Mouse (Mus musculus) brain, embryonic 14.5 days (tissue): Measurements from ENCODE around the gene Zfp51.
"Not testable (repeated sequence)": the region's sequence is repeated elsewhere in the genome, so short reads cannot be mapped to it uniquely, and the experiment has no call there.

Experiments used
- CTCF ChIP-seq: fragments of 200-500 bp; IDR thresholded peaks from 2 replicates; pipeline ENCODE4 v1.5.1; 2012; ENCODE audit warnings: inconsistent platforms, mild to moderate bottlenecking, moderate library complexity, borderline replicate concordance; ENCODE audit not compliant: insufficient read depth, insufficient read length; ENCODE audit errors: extremely low read depth
- POLR2A ChIP-seq: fragments of 200-500 bp; IDR thresholded peaks from 2 replicates; pipeline ENCODE4 v1.6.1; 2012; ENCODE audit warnings: mild to moderate bottlenecking, inconsistent platforms, borderline replicate concordance; ENCODE audit not compliant: poor library complexity, insufficient read depth, insufficient read length, severe bottlenecking; ENCODE audit errors: extremely low read depth

DNA sequence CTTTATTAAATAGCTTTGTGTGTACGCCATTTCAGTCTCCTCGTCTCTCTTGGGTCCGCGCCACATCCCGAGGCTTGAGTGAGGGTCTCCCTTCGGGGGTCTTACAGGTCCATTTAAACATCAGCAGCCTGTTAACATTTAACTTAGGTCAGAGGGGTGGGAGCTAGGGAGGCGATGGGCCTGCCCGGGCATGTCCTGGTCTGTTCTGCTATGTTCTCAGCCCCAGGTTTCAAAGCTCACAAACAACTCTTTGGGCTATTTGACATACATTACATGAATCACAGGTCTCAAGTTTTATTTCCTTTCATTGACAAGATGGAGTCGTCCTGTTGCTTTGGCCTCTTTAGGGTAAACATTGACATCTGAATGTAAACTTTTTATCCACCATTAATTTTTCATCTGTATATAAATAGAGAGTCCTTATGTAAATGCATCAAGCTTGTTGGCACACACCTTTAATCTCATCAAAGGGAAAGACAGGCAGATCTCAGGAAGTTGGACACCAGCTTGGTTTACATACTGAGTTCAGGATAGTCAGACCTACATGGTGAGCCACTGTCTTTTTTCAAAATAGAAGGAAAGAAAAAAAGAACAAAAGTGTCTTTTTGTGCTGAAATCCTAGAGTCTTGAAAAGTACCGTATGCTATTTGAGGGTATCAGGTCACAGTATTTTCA is 28.1 kb downstream of the Zfp51 start:
- TF ChIP-seq POLR2A, CTCF: not testable (repeated sequence)
